Mouse (Mus musculus) Muller cell, postnatal 12 days (primary cell): Measurements from ENCODE around the gene Gm21788.
"Not testable (repeated sequence)": the region's sequence is repeated elsewhere in the genome, so short reads cannot be mapped to it uniquely, and the experiment has no call there.

Experiments used
- DNase-seq: peaks from one replicate; pipeline ENCODE4 v3.0.0-alpha.2; 2015; ENCODE audit errors: inconsistent ontology term

Gm21788 gene

GRCm38 (mm10) chrY:7404710-7405109 lies at the start of gene Gm21788:
Gm21788 (plus strand) TSS chrY:7405010.
- not testable (repeated sequence) for DNase-seq
